Mouse (Mus musculus) ES-E14 (cell line): Measurements from ENCODE around the gene Grid2. TPM values are rescaled to one million over a fixed set of nuclear protein-coding genes. Genes with fewer than 3 reads are reported as not detected.

Source experiments
- DNase-seq: peaks from one replicate; pipeline ENCODE4 v3.0.0-alpha.2; 2013; ENCODE audit warnings: low read depth, low spot score
- H3K27ac ChIP-seq: 2 replicates; pipeline ENCODE4 v1.5.1; 2012; ENCODE audit warnings: low read depth, mild to moderate bottlenecking, low read length, moderate library complexity, mixed read lengths; ENCODE audit not compliant: poor library complexity, insufficient read depth, severe bottlenecking
- H3K36me3 ChIP-seq: 2 replicates; pipeline ENCODE4 v1.6.1; 2012; ENCODE audit warnings: mild to moderate bottlenecking, low read length, moderate library complexity, mixed read lengths; ENCODE audit not compliant: control insufficient read depth, poor library complexity, insufficient read depth, severe bottlenecking
- H3K4me1 ChIP-seq, 2 experiments: fragments of 150-350 bp in 1 of 2; sonication (generic) in 1 of 2; 2 replicates each; pipeline ENCODE4 v1.6.1; 2012; ENCODE audit warnings: low read length in 2 of 2, mild to moderate bottlenecking in 1 of 2, mixed read lengths in 1 of 2; ENCODE audit not compliant: control insufficient read depth in 2 of 2, insufficient read depth in 2 of 2, poor library complexity in 1 of 2
- H3K4me3 ChIP-seq, 2 experiments: fragments of 150-350 bp in 1 of 2; sonication (generic) in 1 of 2; 2 replicates each; pipeline ENCODE4 v1.5.1; 2012; ENCODE audit warnings: low read length in 2 of 2, low read depth in 1 of 2, mild to moderate bottlenecking in 1 of 2, mixed read lengths in 1 of 2; ENCODE audit not compliant: insufficient read depth in 1 of 2, poor library complexity in 1 of 2, severe bottlenecking in 1 of 2
- H3K9ac ChIP-seq: 2 replicates; pipeline ENCODE4 v1.6.1; 2012; ENCODE audit warnings: low read depth, mild to moderate bottlenecking, low read length, mixed read lengths; ENCODE audit not compliant: poor library complexity, insufficient read depth, severe bottlenecking
- H3K9me3 ChIP-seq: fragments of 150-350 bp; sonication (generic); 2 replicates; pipeline ENCODE4 v1.6.1; 2012; ENCODE audit warnings: low read depth, mild to moderate bottlenecking, low read length; ENCODE audit not compliant: control insufficient read depth, insufficient read depth
- CHD2 ChIP-seq: IDR thresholded peaks from 2 replicates; pipeline ENCODE4 v1.6.1; 2014; ENCODE audit warnings: mild to moderate bottlenecking, low read depth, low read length, inconsistent platforms
- HCFC1 ChIP-seq: IDR thresholded peaks from 2 replicates; pipeline ENCODE4 v1.6.1; 2012; ENCODE audit warnings: low read length, inconsistent platforms, borderline replicate concordance; ENCODE audit not compliant: insufficient read depth
- MAFK ChIP-seq: IDR thresholded peaks from 2 replicates; pipeline ENCODE4 v1.6.1; 2014; ENCODE audit warnings: mild to moderate bottlenecking, low read depth, low read length, inconsistent platforms; ENCODE audit not compliant: insufficient read depth
- ZC3H11A ChIP-seq: IDR thresholded peaks from 2 replicates; pipeline ENCODE4 v1.6.1; 2012; ENCODE audit warnings: low read depth, mild to moderate bottlenecking, inconsistent platforms, low read length, borderline replicate concordance
- ZNF384 ChIP-seq: IDR thresholded peaks from 2 replicates; pipeline ENCODE4 v1.6.1; 2012; ENCODE audit warnings: low read depth, low read length, inconsistent platforms
- in situ Hi-C, 2 experiments: fragments of 600-800 bp; cut with MboI; formaldehyde crosslinking; loops; one replicate each; pipeline ENCODE4 v1.15.1; 2025; ENCODE audit warnings: low sequenced_read_pairs in 2 of 2, inconsistent platforms in 1 of 2; ENCODE audit not compliant: unreplicated experiment in 2 of 2
- total RNA-seq: library from RNA; depleted of rRNA; stranded (reverse); fragments of 300-350 nt; gene quantifications from 2 replicates; pipeline ENCODE4 v1.2.3, GENCODE M21; 2012

Gene Grid2
- total RNA-seq, 1 experiment: 0.94 TPM

GRCm38 (mm10) chr6:64428898-64429297 lies 1173.2 kb downstream of the Grid2 start:
- in situ Hi-C loops: no loop called here
- Histone ChIP-seq H3K9ac (no peak overlapping the region), H3K4me3 (no peak overlapping the region), H3K9me3 (no peaks in the 10 kb centered on the region), H3K4me1 (no peaks in the 10 kb centered on the region), H3K36me3 (no peaks in the 10 kb centered on the region), H3K27ac (no peak overlapping the region)
- TF ChIP-seq HCFC1 (no peak), MAFK (no peak), ZC3H11A (no peak), ZNF384 (no peak), CHD2 (no peak)
- DNase-seq: no peak

- Histone ChIP-seq H3K9me3 (no peaks in the 10 kb centered on the region), H3K36me3 (no peaks in the 10 kb centered on the region), H3K4me3 (no peak overlapping the region), H3K27ac (no peak overlapping the region), H3K9ac (no peak overlapping the region), H3K4me1 (no peaks in the 10 kb centered on the region)
- TF ChIP-seq ZNF384: no peak
- no peak for TF ChIP-seq CHD2
- no peak for TF ChIP-seq ZC3H11A
- no peak for TF ChIP-seq MAFK
- TF ChIP-seq HCFC1: no peak
- no peak for DNase-seq
- in situ Hi-C loops: no loop called here
These were observed 1192.5 kb downstream of the Grid2 start for GRCm38 (mm10) chr6:64448127-64448526.

GRCm38 (mm10) chr6:64448864-64449355 lies 1193.2 kb downstream of the Grid2 start:
- H3K4me1 ChIP-seq: no peaks in the 10 kb centered on the region
- DNase-seq: no peak
- no peak overlapping the region for H3K27ac ChIP-seq
- no peaks in the 10 kb centered on the region for H3K36me3 ChIP-seq
- no peak overlapping the region for H3K4me3 ChIP-seq
- no peaks in the 10 kb centered on the region for H3K9me3 ChIP-seq
- TF ChIP-seq HCFC1 (no peak), MAFK (no peak), CHD2 (no peak), ZC3H11A (no peak), ZNF384 (no peak)
- in situ Hi-C loops: no loop called here
- H3K9ac ChIP-seq: no peak overlapping the region

GRCm38 (mm10) chr6:64450770-64451169 lies 1195.1 kb downstream of the Grid2 start:
- no peak overlapping the region for H3K27ac ChIP-seq
- no peak overlapping the region for H3K4me3 ChIP-seq
- no peaks in the 10 kb centered on the region for H3K36me3 ChIP-seq
- H3K4me1 ChIP-seq: no peaks in the 10 kb centered on the region
- no peaks in the 10 kb centered on the region for H3K9me3 ChIP-seq
- no peak overlapping the region for H3K9ac ChIP-seq
- no peak for DNase-seq
- TF ChIP-seq MAFK (no peak), ZC3H11A (no peak), HCFC1 (no peak), ZNF384 (no peak), CHD2 (no peak)
- in situ Hi-C loops: no loop called here

GRCm38 (mm10) chr6:64479884-64480283 lies 1224.2 kb downstream of the Grid2 start:
- H3K9ac ChIP-seq: no peak overlapping the region
- H3K36me3 ChIP-seq: no peaks in the 10 kb centered on the region
- DNase-seq: no peak
- in situ Hi-C loops: no loop called here
- TF ChIP-seq HCFC1 (no peak), MAFK (no peak), CHD2 (no peak), ZC3H11A (no peak), ZNF384 (no peak)
- H3K4me3 ChIP-seq: no peak overlapping the region
- no peak overlapping the region for H3K27ac ChIP-seq
- no peaks in the 10 kb centered on the region for H3K9me3 ChIP-seq
- H3K4me1 ChIP-seq: no peaks in the 10 kb centered on the region
